Mouse (Mus musculus): ENCODE results near the gene Inpp4a. TPM values are rescaled to one million over a fixed set of nuclear protein-coding genes. Genes with fewer than 3 reads are reported as not detected.
A peak's percentile ranks its signal among the peaks of the same experiment; 100 is the strongest.

Inpp4a gene
- polyA plus RNA-seq, 1 experiment from 2014 or later, result 17.8 TPM

GRCm38 (mm10) chr1:37332756-37333155 lies 33.1 kb downstream of the Inpp4a start:
- ATAC-seq (ENCODE audit: low FRiP score, low TSS enrichment), result no peak
- Histone ChIP-seq H3K9ac (ENCODE audit: low read depth, low read length) (no peak overlapping the region), H3K27me3 (ENCODE audit: control insufficient read depth, insufficient read depth, low read length) (no peaks in the 10 kb centered on the region), H3K9me3 (ENCODE audit: control insufficient read depth, low read length) (no peaks in the 10 kb centered on the region), H3K4me2 (replicated peaks; ENCODE audit: low read depth, low read length) (no peak overlapping the region), H3K4me3 (ENCODE audit: low read length) (no peak overlapping the region), H3K4me1 (ENCODE audit: control insufficient read depth, insufficient read depth, low read length) (peaks cover 20% of the 10 kb centered on the region; the same call in 1 of the 2 replicates), H3K27ac (ENCODE audit: low read depth, low read length) (no peak overlapping the region), H3K36me3 (ENCODE audit: control insufficient read depth, insufficient read depth, low read length) (no peaks in the 10 kb centered on the region)
- 78% methylated on average over 3 of the region's 3 CpGs for WGBS

- WGBS, result 85% methylated on average over 4 of the region's 4 CpGs
- H3K9me3 ChIP-seq (ENCODE audit: control insufficient read depth, low read length), result no peaks in the 10 kb centered on the region
- H3K4me2 ChIP-seq (replicated peaks; ENCODE audit: low read depth, low read length), result no peak overlapping the region
- H3K4me3 ChIP-seq (ENCODE audit: low read length), result no peak overlapping the region
- H3K4me1 ChIP-seq (ENCODE audit: control insufficient read depth, insufficient read depth, low read length), result peaks cover 20% of the 10 kb centered on the region; the same call in 1 of the 2 replicates
- H3K36me3 ChIP-seq (ENCODE audit: control insufficient read depth, insufficient read depth, low read length), result no peaks in the 10 kb centered on the region
- no peak overlapping the region for H3K27ac ChIP-seq (ENCODE audit: low read depth, low read length)
- no peaks in the 10 kb centered on the region for H3K27me3 ChIP-seq (ENCODE audit: control insufficient read depth, insufficient read depth, low read length)
- no peak overlapping the region for H3K9ac ChIP-seq (ENCODE audit: low read depth, low read length)
- no peak for ATAC-seq (ENCODE audit: low FRiP score, low TSS enrichment)
Observed at GRCm38 (mm10) chr1:37333741-37334440, 34.2 kb downstream of the Inpp4a start.

- no peak for ATAC-seq (ENCODE audit: low FRiP score, low TSS enrichment)
- H3K9me3 ChIP-seq (ENCODE audit: control insufficient read depth, low read length), result no peaks in the 10 kb centered on the region
- no peaks in the 10 kb centered on the region for H3K36me3 ChIP-seq (ENCODE audit: control insufficient read depth, insufficient read depth, low read length)
- H3K27me3 ChIP-seq (ENCODE audit: control insufficient read depth, insufficient read depth, low read length), result no peaks in the 10 kb centered on the region
- WGBS, result 52% methylated on average over 2 of the region's 2 CpGs
- H3K4me3 ChIP-seq (ENCODE audit: low read length), result no peak overlapping the region
- H3K9ac ChIP-seq (ENCODE audit: low read depth, low read length), result no peak overlapping the region
- peaks cover 23% of the 10 kb centered on the region; the same call in 1 of the 2 replicates for H3K4me1 ChIP-seq (ENCODE audit: control insufficient read depth, insufficient read depth, low read length)
- no peak overlapping the region for H3K4me2 ChIP-seq (replicated peaks; ENCODE audit: low read depth, low read length)
- H3K27ac ChIP-seq (ENCODE audit: low read depth, low read length), result peak overlapping the region; percentile 24; the same call in 1 of the 2 replicates
Observed at GRCm38 (mm10) chr1:37336022-37336421, 36.4 kb downstream of the Inpp4a start.

- Histone ChIP-seq H3K9ac (ENCODE audit: low read depth, low read length) (no peak overlapping the region), H3K4me3 (ENCODE audit: low read length) (no peak overlapping the region), H3K4me2 (replicated peaks; ENCODE audit: low read depth, low read length) (no peak overlapping the region), H3K27ac (ENCODE audit: low read depth, low read length) (peak overlapping the region; percentile 24; the same call in 1 of the 2 replicates), H3K36me3 (ENCODE audit: control insufficient read depth, insufficient read depth, low read length) (no peaks in the 10 kb centered on the region), H3K27me3 (ENCODE audit: control insufficient read depth, insufficient read depth, low read length) (no peaks in the 10 kb centered on the region), H3K4me1 (ENCODE audit: control insufficient read depth, insufficient read depth, low read length) (peaks cover 24% of the 10 kb centered on the region; the same call in 1 of the 2 replicates), H3K9me3 (ENCODE audit: control insufficient read depth, low read length) (no peaks in the 10 kb centered on the region)
- ATAC-seq (ENCODE audit: low FRiP score, low TSS enrichment), result no peak
- 23% methylated on average over 2 of the region's 2 CpGs for WGBS
Observed at GRCm38 (mm10) chr1:37336794-37337193, 37.1 kb downstream of the Inpp4a start.

- Histone ChIP-seq H3K27ac (ENCODE audit: low read depth, low read length) (no peak overlapping the region), H3K9ac (ENCODE audit: low read depth, low read length) (no peak overlapping the region), H3K36me3 (ENCODE audit: control insufficient read depth, insufficient read depth, low read length) (no peaks in the 10 kb centered on the region), H3K4me3 (ENCODE audit: low read length) (no peak overlapping the region), H3K4me2 (replicated peaks; ENCODE audit: low read depth, low read length) (no peak overlapping the region), H3K9me3 (ENCODE audit: control insufficient read depth, low read length) (no peaks in the 10 kb centered on the region), H3K4me1 (ENCODE audit: control insufficient read depth, insufficient read depth, low read length) (peaks cover 22% of the 10 kb centered on the region; the same call in 1 of the 2 replicates), H3K27me3 (ENCODE audit: control insufficient read depth, insufficient read depth, low read length) (no peaks in the 10 kb centered on the region)
- ATAC-seq (ENCODE audit: low FRiP score, low TSS enrichment), result no peak
- WGBS, result 54% methylated on average over 9 of the region's 9 CpGs
Observed at GRCm38 (mm10) chr1:37337273-37337672, 37.6 kb downstream of the Inpp4a start.

- H3K27me3 ChIP-seq (ENCODE audit: control insufficient read depth, insufficient read depth, low read length), result no peaks in the 10 kb centered on the region
- no peak for ATAC-seq (ENCODE audit: low FRiP score, low TSS enrichment)
- no peaks in the 10 kb centered on the region for H3K9me3 ChIP-seq (ENCODE audit: control insufficient read depth, low read length)
- H3K4me3 ChIP-seq (ENCODE audit: low read length), result no peak overlapping the region
- no peak overlapping the region for H3K9ac ChIP-seq (ENCODE audit: low read depth, low read length)
- H3K36me3 ChIP-seq (ENCODE audit: control insufficient read depth, insufficient read depth, low read length), result no peaks in the 10 kb centered on the region
- H3K27ac ChIP-seq (ENCODE audit: low read depth, low read length), result no peak overlapping the region
- H3K4me2 ChIP-seq (replicated peaks; ENCODE audit: low read depth, low read length), result no peak overlapping the region
- WGBS, result 93% methylated on average over 8 of the region's 8 CpGs
- H3K4me1 ChIP-seq (ENCODE audit: control insufficient read depth, insufficient read depth, low read length), result peaks cover 22% of the 10 kb centered on the region; the same call in 1 of the 2 replicates
Observed at GRCm38 (mm10) chr1:37339144-37339543, 39.5 kb downstream of the Inpp4a start.

- Histone ChIP-seq H3K36me3 (ENCODE audit: control insufficient read depth, insufficient read depth, low read length) (no peaks in the 10 kb centered on the region), H3K27me3 (ENCODE audit: control insufficient read depth, insufficient read depth, low read length) (no peaks in the 10 kb centered on the region), H3K4me3 (ENCODE audit: low read length) (no peak overlapping the region), H3K9me3 (ENCODE audit: control insufficient read depth, low read length) (no peaks in the 10 kb centered on the region), H3K4me2 (replicated peaks; ENCODE audit: low read depth, low read length) (no peak overlapping the region), H3K27ac (ENCODE audit: low read depth, low read length) (0 out of 2 replicates have a peak overlapping the region, but pooled peaks have one; percentile 14), H3K9ac (ENCODE audit: low read depth, low read length) (no peak overlapping the region), H3K4me1 (ENCODE audit: control insufficient read depth, insufficient read depth, low read length) (peaks cover 15% of the 10 kb centered on the region; the same call in 1 of the 2 replicates)
- WGBS, result 52% methylated on average over 5 of the region's 5 CpGs
- 0 out of 2 replicates have a peak, but pooled peaks have one; percentile 40 for ATAC-seq (ENCODE audit: low FRiP score, low TSS enrichment)
Observed at GRCm38 (mm10) chr1:37341347-37341746, 41.7 kb downstream of the Inpp4a start.

GRCm38 (mm10) chr1:37341914-37342313 lies 42.2 kb downstream of the Inpp4a start:
- Histone ChIP-seq H3K27me3 (ENCODE audit: control insufficient read depth, insufficient read depth, low read length) (no peaks in the 10 kb centered on the region), H3K9me3 (ENCODE audit: control insufficient read depth, low read length) (no peaks in the 10 kb centered on the region), H3K4me3 (ENCODE audit: low read length) (no peak overlapping the region), H3K36me3 (ENCODE audit: control insufficient read depth, insufficient read depth, low read length) (no peaks in the 10 kb centered on the region), H3K4me2 (replicated peaks; ENCODE audit: low read depth, low read length) (no peak overlapping the region), H3K4me1 (ENCODE audit: control insufficient read depth, insufficient read depth, low read length) (peaks cover 11% of the 10 kb centered on the region; the same call in 1 of the 2 replicates), H3K27ac (ENCODE audit: low read depth, low read length) (0 out of 2 replicates have a peak overlapping the region, but pooled peaks have one; percentile 14), H3K9ac (ENCODE audit: low read depth, low read length) (no peak overlapping the region)
- peak; percentile 80 for ATAC-seq (ENCODE audit: low FRiP score, low TSS enrichment)
- 40% methylated on average over 4 of the region's 4 CpGs for WGBS

- no peak overlapping the region for H3K9ac ChIP-seq (ENCODE audit: low read depth, low read length)
- 79% methylated on average over 8 of the region's 8 CpGs for WGBS
- H3K27ac ChIP-seq (ENCODE audit: low read depth, low read length), result no peak overlapping the region
- H3K4me3 ChIP-seq (ENCODE audit: low read length), result no peak overlapping the region
- no peaks in the 10 kb centered on the region for H3K36me3 ChIP-seq (ENCODE audit: control insufficient read depth, insufficient read depth, low read length)
- no peaks in the 10 kb centered on the region for H3K27me3 ChIP-seq (ENCODE audit: control insufficient read depth, insufficient read depth, low read length)
- H3K4me1 ChIP-seq (ENCODE audit: control insufficient read depth, insufficient read depth, low read length), result 0 out of 2 replicates have a peak, but pooled peaks cover 7% of the 10 kb centered on the region
- H3K4me2 ChIP-seq (replicated peaks; ENCODE audit: low read depth, low read length), result no peak overlapping the region
- no peak for ATAC-seq (ENCODE audit: low FRiP score, low TSS enrichment)
- no peaks in the 10 kb centered on the region for H3K9me3 ChIP-seq (ENCODE audit: control insufficient read depth, low read length)
Observed at GRCm38 (mm10) chr1:37342524-37342923, 42.9 kb downstream of the Inpp4a start.
